Mouse (Mus musculus): ENCODE measurements around the gene Nckap1l.

GRCm38 (mm10) chr15:103542526-103542925 is 88.9 kb downstream of the Nckap1l start:
- TF ChIP-seq CTCF (IDR thresholded peaks at IDR 0.05; ENCODE audit: extremely low read depth, insufficient read depth, insufficient read length, insufficient replicate concordance) (no peak), POLR2A (IDR thresholded peaks at IDR 0.05; ENCODE audit: low read depth, low read length) (no peak)
